Mouse (Mus musculus): ENCODE data around the gene Col16a1.

- TF ChIP-seq CTCF (IDR thresholded peaks at IDR 0.05; ENCODE audit: low read depth, low read length) = no peak
- TF ChIP-seq POLR2A (IDR thresholded peaks at IDR 0.05; ENCODE audit: borderline replicate concordance, low read depth, low read length) = no peak
Measured at GRCm38 (mm10) chr4:130141786-130142185, 94.1 kb downstream of the Col16a1 start.

Measured in bone marrow macrophage, adult 2 months (primary cell).